Mouse (Mus musculus) kidney, embryonic 15.5 days (tissue): ENCODE measurements around the gene Gp6. TPM values are rescaled to one million over a fixed set of nuclear protein-coding genes. Genes with fewer than 3 reads are reported as not detected.
"Not testable (repeated sequence)": the region's sequence is repeated elsewhere in the genome, so short reads cannot be mapped to it uniquely, and the experiment has no call there.

Source experiments
- ATAC-seq: fragments of 200-750 bp; cut with Nextera tagmentation; replicated peaks from 2 replicates; pipeline ENCODE4 v1.8.0; 2017; ENCODE audit warnings: moderate TSS enrichment; ENCODE audit not compliant: low FRiP score
- H3K27ac ChIP-seq: fragments of 300-500 bp; sonication (generic); 2 replicates; pipeline ENCODE4 v1.5.1; 2015; ENCODE audit warnings: mild to moderate bottlenecking, inconsistent platforms
- H3K27me3 ChIP-seq: fragments of 300-500 bp; sonication (generic); 2 replicates; pipeline ENCODE4 v1.6.1; 2015; ENCODE audit warnings: inconsistent platforms
- H3K36me3 ChIP-seq: fragments of 300-500 bp; sonication (generic); 2 replicates; pipeline ENCODE4 v1.6.1; 2015; ENCODE audit warnings: inconsistent platforms
- H3K4me1 ChIP-seq: fragments of 300-500 bp; sonication (generic); 2 replicates; pipeline ENCODE4 v1.6.1; 2015; ENCODE audit warnings: inconsistent platforms
- H3K4me2 ChIP-seq: fragments of 300-500 bp; sonication (generic); 2 replicates; pipeline ENCODE4 v1.6.1; 2015; ENCODE audit warnings: moderate library complexity, mild to moderate bottlenecking, inconsistent platforms
- H3K4me3 ChIP-seq: fragments of 300-500 bp; sonication (generic); replicated peaks from 2 replicates; pipeline ENCODE4 v1.5.1; 2015; ENCODE audit warnings: mild to moderate bottlenecking, inconsistent platforms
- H3K9ac ChIP-seq: fragments of 300-500 bp; sonication (generic); 2 replicates; pipeline ENCODE4 v1.6.1; 2015; ENCODE audit warnings: mild to moderate bottlenecking, inconsistent platforms
- H3K9me3 ChIP-seq: fragments of 300-500 bp; sonication (generic); replicated peaks from 2 replicates; pipeline ENCODE4 v1.6.1; 2016; ENCODE audit warnings: inconsistent platforms
- WGBS: fragments of 180-500 bp; shearing (Covaris S2); methylation state at CpG from one replicate; pipeline ENCODE4 v1.1.7; 2015; ENCODE audit warnings: mixed read lengths; 5-methylcytosine and 5-hydroxymethylcytosine counted together
- polyA plus RNA-seq: library from polyadenylated mRNA; unstranded; fragments of >200 nt; fragmentation: Nextera tagmentation; extraction: Ambion mirVana; gene quantifications from 2 replicates; pipeline ENCODE4 v1.2.1, GENCODE M21; 2015

Gene Gp6
- polyA plus RNA-seq, result 0.35 TPM in 1 of 2 replicates, not detected in the other

DNA sequence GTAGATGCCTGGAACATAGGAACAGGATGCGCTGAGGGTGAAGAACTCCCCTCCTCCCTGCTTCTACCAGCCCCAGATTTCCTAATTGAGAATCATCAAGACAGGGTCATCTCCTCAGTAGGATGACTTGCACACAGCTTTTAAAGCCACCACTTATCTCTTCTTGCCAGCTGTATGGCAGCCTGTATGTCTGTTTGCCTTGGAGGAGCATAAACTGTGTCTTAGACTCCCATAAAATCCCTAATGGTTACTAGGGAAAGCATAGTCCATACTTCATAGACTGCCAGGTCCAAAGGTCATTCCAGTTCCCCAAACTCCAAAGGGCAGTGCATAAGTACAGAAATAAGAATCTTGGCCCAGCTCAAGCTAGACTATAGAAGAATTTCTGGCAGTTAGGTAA lies at the start of gene Gp6:
Gene Gp6, minus strand, starts transcription at position 15 of the 400 bp plus-strand sequence.
- Histone ChIP-seq H3K36me3 (no peaks in the 10 kb centered on the region), H3K4me2 (no peak within 1 kb of the TSS), H3K27ac (no peak within 1 kb of the TSS), H3K9ac (no peak within 1 kb of the TSS), H3K4me3 (no peak within 1 kb of the TSS), H3K4me1 (no peaks in the 10 kb centered on the region), H3K27me3 (no peaks in the 10 kb centered on the region), H3K9me3 (no peaks in the 10 kb centered on the region)
- 88% methylated on average over 1 of the region's 1 CpGs for WGBS
- ATAC-seq, result no peak

DNA sequence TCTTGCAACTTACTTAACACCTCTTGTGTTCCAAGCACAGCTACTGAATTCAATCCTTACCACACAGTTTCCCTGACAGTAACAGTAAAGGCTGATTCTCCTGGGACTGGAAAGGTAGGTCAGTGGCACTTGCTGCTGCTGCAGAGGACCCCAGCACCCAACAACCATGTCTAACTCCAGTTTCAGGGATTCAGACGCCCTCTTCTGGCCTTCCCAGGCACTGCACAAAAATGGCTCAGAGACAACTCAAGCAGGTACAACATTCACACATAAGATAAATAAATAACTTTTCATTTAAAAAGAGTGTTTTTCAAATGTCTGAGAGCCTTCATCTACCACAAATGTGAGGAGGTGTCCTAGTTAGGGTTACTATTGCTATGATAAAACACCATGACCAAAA lies 49.6 kb upstream of the Gp6 start:
- H3K27ac ChIP-seq, result no peak overlapping the region
- peaks cover 21% of the 10 kb centered on the region for H3K36me3 ChIP-seq
- no peak overlapping the region for H3K4me3 ChIP-seq
- ATAC-seq, result no peak
- peaks cover 6% of the 10 kb centered on the region for H3K4me1 ChIP-seq
- H3K4me2 ChIP-seq, result no peak overlapping the region
- 6% methylated on average over 1 of the region's 1 CpGs for WGBS
- no peaks in the 10 kb centered on the region for H3K27me3 ChIP-seq
- no peak overlapping the region for H3K9ac ChIP-seq
- no peaks in the 10 kb centered on the region for H3K9me3 ChIP-seq

DNA sequence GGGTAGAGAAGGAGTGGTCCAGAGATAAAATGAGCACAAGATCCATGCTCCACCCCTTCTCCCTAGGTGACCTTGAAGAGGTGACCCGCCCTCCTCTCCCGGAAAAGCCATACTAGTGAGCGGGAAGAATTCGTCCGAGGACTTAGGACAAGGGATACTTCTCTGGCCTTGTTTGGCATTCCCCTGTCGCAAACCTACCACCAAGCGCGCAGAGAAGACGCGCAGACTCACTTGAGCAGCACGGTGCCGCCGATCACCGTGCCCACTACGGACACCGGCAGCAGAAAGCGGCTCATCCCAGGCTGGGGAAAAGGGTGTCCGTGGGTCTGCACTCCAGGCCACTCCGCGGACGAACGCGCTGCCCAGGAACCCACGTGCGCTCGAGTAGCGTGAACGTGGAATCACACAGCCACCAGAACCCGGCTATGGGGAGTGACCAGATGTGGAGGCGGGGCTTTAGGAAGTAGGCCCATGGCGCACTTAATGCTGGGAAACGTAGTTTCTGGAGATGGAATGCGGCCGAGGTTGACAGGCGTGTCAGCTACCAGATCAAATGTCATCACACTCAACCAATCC lies 47.8 kb upstream of the Gp6 start, which contains the start of gene Rdh13:
Gene Rdh13, minus strand, starts transcription at position 434 of the 576 bp plus-strand sequence.
- Histone ChIP-seq H3K27ac (peak within 1 kb of the TSS; percentile 76), H3K36me3 (peaks cover 39% of the 10 kb centered on the region), H3K27me3 (no peaks in the 10 kb centered on the region), H3K4me2 (peak within 1 kb of the TSS; percentile 68), H3K9ac (peak within 1 kb of the TSS; percentile 56), H3K4me1 (peaks cover 6% of the 10 kb centered on the region), H3K9me3 (no peaks in the 10 kb centered on the region), H3K4me3 (peak within 1 kb of the TSS; percentile 61)
- peak; percentile 96 for ATAC-seq
- under 1% methylated on average over 35 of the region's 35 CpGs for WGBS

DNA sequence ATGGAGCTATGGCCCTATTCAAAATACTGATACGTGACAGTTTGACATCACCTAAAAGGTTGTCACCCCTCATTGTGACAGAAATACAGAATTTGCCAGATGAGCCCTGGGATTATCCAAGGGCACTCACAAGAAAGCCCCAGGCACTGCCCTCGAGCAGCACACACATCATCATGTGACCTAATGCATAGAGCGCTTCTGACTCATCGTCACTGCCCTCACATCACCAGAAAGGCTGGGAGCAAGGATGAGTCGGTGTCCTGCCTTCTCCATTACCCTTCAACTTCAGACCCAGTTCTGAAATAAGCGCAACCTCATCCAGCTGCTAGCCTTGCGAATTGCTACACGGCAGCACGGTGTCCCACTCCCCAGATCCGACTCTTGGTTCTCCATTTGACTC lies 43.0 kb upstream of the Gp6 start:
- no peak overlapping the region for H3K4me3 ChIP-seq
- H3K9me3 ChIP-seq, result no peaks in the 10 kb centered on the region
- H3K4me1 ChIP-seq, result peaks cover 6% of the 10 kb centered on the region
- H3K36me3 ChIP-seq, result peaks cover 84% of the 10 kb centered on the region
- H3K27me3 ChIP-seq, result no peaks in the 10 kb centered on the region
- 93% methylated on average over 10 of the region's 10 CpGs for WGBS
- H3K9ac ChIP-seq, result no peak overlapping the region
- ATAC-seq, result no peak
- no peak overlapping the region for H3K27ac ChIP-seq
- no peak overlapping the region for H3K4me2 ChIP-seq

DNA sequence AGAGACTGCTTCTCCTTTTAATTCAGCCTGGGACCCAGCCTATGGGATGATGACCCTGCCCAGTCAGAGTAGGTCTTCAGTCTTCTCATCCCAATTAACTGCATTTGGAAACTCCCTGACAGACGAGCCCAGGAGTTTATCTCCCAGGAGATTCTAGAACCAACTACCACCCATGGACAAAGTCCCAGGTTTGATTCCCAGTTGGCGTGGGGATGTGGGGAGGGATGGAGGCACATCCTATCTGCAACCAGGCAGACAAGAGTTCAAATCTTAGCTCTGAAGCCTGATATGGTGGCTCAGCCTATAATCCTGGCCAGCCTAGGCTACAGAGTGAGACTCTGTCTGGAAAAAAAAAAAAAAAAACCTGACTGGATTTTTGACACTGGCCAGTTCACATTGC lies 40.2 kb upstream of the Gp6 start:
- WGBS, result 92% methylated on average over 2 of the region's 2 CpGs
- Histone ChIP-seq H3K36me3 (peaks cover 97% of the 10 kb centered on the region), H3K9ac (no peak overlapping the region), H3K9me3 (no peaks in the 10 kb centered on the region), H3K4me2 (no peak overlapping the region), H3K4me3 (no peak overlapping the region), H3K27ac (no peak overlapping the region), H3K27me3 (no peaks in the 10 kb centered on the region), H3K4me1 (no peaks in the 10 kb centered on the region)
- no peak for ATAC-seq

DNA sequence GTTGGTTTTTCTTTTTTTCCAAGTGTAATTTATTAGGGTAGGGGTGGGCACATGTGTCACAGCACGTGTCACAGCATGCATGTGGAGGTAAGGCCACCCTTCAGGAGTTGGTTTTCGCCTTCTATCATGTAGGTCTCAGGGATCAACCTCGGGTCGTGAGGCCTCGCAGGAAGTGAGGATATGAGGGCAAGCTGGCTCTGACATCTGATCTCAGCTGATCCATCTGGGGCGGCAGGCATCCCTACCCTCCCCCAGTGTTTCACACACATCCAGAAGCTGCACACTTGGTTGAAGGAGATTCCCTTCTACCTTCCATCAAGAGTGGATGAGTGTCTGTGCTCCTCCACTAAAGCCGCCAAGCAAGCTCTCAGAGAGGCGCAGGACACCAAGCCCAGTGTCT lies 34.5 kb upstream of the Gp6 start:
- Histone ChIP-seq H3K4me1 (no peaks in the 10 kb centered on the region), H3K4me3 (no peak overlapping the region), H3K27ac (no peak overlapping the region), H3K9me3 (no peaks in the 10 kb centered on the region), H3K27me3 (no peaks in the 10 kb centered on the region), H3K9ac (no peak overlapping the region), H3K4me2 (no peak overlapping the region), H3K36me3 (peaks cover 97% of the 10 kb centered on the region)
- WGBS, result 81% methylated on average over 8 of the region's 8 CpGs
- no peak for ATAC-seq

DNA sequence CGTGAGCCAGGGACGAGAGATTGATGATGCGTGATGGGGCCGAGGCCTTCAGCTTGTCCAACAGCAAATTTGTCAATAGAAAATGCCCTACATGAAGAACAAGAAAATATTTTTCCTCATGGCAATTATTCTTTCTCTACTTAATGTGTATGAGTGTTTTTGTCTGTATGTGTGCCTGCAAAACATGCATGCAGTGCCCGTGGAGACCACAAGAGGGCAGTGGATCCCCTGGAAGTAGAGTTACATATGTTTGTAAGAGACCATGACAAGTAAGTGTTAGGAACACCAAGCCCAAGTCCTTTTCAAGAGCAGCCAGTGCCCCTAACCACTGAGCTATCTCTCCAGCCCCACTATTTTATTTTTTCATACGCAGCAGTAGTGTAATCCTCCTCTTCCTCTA lies 34.0 kb upstream of the Gp6 start:
- Histone ChIP-seq H3K9ac (no peak overlapping the region), H3K4me2 (no peak overlapping the region), H3K27me3 (no peaks in the 10 kb centered on the region), H3K27ac (no peak overlapping the region), H3K4me1 (no peaks in the 10 kb centered on the region), H3K4me3 (no peak overlapping the region), H3K9me3 (no peaks in the 10 kb centered on the region), H3K36me3 (peaks cover 97% of the 10 kb centered on the region)
- WGBS, result 78% methylated on average over 6 of the region's 6 CpGs
- ATAC-seq, result no peak

DNA sequence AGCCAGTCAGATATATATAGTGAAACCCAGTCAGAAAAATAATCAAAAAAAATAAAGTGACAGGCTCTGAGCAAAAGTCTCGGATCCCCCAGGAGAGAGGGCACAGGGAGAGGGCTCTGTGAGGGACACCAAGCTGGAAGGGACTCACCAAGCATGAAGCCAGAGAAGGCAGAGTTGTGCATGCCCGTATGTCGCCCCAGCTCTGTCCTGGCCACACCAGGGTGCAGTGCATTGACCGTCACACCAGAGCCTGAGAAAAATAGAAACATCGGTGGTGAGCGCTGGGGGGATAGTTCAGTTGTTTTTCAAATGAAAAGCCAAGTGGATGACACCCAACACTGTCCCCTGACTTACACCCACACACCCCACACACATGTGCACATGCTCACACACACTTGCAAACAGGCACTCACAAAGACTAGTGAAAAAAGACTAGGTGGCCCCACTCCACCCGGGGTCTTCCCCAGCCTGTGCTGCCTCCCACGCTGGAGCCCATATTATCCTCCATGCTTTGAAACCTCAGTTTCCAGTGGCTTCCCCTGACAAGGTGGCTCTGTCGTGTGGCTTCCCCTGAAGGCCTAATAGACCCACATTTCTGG lies 32.8 kb upstream of the Gp6 start:
- no peak for ATAC-seq
- H3K36me3 ChIP-seq, result peaks cover 97% of the 10 kb centered on the region
- H3K9ac ChIP-seq, result no peak overlapping the region
- no peaks in the 10 kb centered on the region for H3K9me3 ChIP-seq
- H3K4me3 ChIP-seq, result no peak overlapping the region
- H3K4me1 ChIP-seq, result no peaks in the 10 kb centered on the region
- H3K27me3 ChIP-seq, result no peaks in the 10 kb centered on the region
- H3K27ac ChIP-seq, result no peak overlapping the region
- H3K4me2 ChIP-seq, result no peak overlapping the region
- WGBS, result 89% methylated on average over 9 of the region's 9 CpGs

DNA sequence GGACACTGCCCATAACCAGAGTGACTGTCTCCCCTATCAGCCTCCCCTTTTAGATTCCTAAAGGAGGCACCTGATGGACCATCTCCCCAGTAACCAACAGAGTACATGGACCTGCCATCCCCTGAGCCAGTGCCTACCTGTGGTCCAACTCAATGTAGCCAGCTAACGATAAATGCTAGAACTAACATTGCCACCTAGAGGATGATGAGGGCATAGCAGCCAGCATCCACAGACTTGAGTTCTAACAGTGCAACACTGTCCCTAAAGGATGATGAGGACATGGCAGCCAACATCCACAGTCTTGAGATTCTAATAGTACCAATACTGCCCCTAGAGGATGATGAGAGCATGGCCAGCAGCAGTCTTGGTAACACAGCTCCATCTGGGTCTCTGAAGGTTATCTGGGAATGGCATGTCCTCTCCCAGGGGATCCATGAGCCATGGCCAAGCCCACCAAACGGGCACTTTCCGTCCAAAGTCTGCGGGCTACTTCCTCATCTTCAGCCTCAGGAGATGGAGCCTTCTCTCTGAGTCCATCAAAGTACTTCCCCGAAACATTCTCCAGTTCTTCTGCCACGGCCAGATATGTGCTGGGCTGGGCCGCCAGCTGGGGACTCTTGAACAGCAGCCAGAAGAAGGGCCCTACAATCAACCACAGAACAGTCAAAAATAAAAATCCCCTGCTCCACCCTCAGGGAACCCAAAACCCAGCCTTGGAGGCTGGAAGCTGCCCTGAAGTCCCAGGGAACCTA lies 29.8 kb upstream of the Gp6 start:
- H3K36me3 ChIP-seq, result peaks cover 82% of the 10 kb centered on the region
- H3K9ac ChIP-seq, result no peak overlapping the region
- no peaks in the 10 kb centered on the region for H3K27me3 ChIP-seq
- ATAC-seq, result peak; percentile 93
- WGBS, result 71% methylated on average over 7 of the region's 7 CpGs
- H3K9me3 ChIP-seq, result no peaks in the 10 kb centered on the region
- H3K27ac ChIP-seq, result no peak overlapping the region
- no peak overlapping the region for H3K4me2 ChIP-seq
- no peak overlapping the region for H3K4me3 ChIP-seq
- no peaks in the 10 kb centered on the region for H3K4me1 ChIP-seq

DNA sequence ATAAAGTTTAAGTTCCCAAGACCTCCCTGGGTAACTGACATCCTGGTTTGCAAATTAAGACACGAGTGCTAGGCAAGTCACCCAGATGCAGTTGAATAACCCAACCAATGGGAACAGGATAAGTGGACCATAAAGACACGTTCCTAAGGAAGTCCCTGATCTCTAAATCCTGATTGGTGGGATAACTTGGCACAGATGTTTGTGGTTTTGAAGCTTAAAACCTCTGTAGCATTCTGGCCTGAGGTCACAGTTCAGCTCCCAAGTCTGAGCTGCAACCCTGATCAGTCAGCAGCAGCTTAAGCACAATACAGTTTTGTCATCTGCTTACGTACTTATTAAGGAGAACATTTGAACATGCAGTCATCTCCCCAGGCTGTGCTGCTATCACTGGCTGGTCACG lies 22.7 kb upstream of the Gp6 start:
- no peak overlapping the region for H3K4me2 ChIP-seq
- no peak overlapping the region for H3K4me3 ChIP-seq
- no peaks in the 10 kb centered on the region for H3K4me1 ChIP-seq
- H3K9me3 ChIP-seq, result no peaks in the 10 kb centered on the region
- no peak overlapping the region for H3K9ac ChIP-seq
- ATAC-seq, result no peak
- H3K27me3 ChIP-seq, result no peaks in the 10 kb centered on the region
- H3K27ac ChIP-seq, result no peak overlapping the region
- H3K36me3 ChIP-seq, result peaks cover 14% of the 10 kb centered on the region
- WGBS, result 57% methylated on average over 4 of the region's 4 CpGs

DNA sequence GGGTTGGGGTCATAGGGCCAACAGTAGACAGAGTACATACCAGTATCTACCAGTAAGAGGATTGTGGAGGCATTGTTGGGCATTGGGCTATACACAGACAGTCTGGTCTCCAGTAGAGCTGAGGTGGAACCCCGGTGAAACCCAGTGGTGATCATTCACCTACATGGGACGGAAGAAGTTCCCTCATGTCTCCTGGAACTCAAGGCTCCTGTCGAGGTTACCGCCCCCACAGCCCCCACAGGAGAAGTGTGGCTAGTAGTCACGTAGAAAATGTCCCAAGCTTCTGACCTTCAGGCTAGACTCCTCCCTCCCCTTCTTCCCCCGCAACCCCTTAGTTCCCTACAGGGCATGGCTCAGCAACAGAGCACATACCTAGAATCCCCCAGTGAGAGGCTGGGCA lies 22.1 kb upstream of the Gp6 start:
- whole genome bisulfite sequencing, result 79% methylated on average over 6 of the region's 6 CpGs
- H3K4me3 ChIP-seq, result no peak overlapping the region
- H3K9me3 ChIP-seq, result no peaks in the 10 kb centered on the region
- H3K4me1 ChIP-seq, result no peaks in the 10 kb centered on the region
- H3K27ac ChIP-seq, result no peak overlapping the region
- no peaks in the 10 kb centered on the region for H3K27me3 ChIP-seq
- peaks cover 9% of the 10 kb centered on the region; the same call in 1 of the 2 replicates for H3K36me3 ChIP-seq
- no peak overlapping the region for H3K4me2 ChIP-seq
- no peak for ATAC-seq
- no peak overlapping the region for H3K9ac ChIP-seq

DNA sequence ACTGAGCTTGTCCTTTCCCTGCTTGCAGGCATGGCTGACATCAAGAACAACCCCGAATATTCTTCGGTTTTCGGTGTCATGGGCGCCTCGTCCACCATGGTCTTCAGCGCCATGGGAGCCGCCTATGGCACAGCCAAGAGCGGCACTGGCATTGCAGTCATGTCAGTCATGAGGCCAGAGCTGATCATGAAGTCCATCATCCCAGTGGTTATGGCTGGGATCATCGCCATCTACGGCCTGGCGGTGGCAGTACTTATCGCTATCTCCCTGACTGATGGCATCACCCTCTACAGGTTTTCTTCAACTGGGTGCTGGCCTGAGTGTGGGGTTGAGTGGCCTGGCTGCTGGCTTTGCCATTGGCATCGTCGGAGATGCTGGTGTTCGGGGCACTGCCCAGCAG lies 14.9 kb upstream of the Gp6 start:
- 98% methylated on average over 15 of the region's 15 CpGs for WGBS
- not testable (repeated sequence) for H3K4me3 ChIP-seq, H3K4me2 ChIP-seq, ATAC-seq, H3K9me3 ChIP-seq, H3K27ac ChIP-seq, H3K27me3 ChIP-seq, H3K4me1 ChIP-seq, H3K9ac ChIP-seq, H3K36me3 ChIP-seq
